Mouse (Mus musculus) intestine, embryonic 16.5 days (tissue): ENCODE data around the gene Slc48a1. TPM values are rescaled to one million over a fixed set of nuclear protein-coding genes. Genes with fewer than 3 reads are reported as not detected.

Experiments
- ATAC-seq: fragments of 200-750 bp; cut with Nextera tagmentation; 2 replicates; pipeline ENCODE4 v1.8.0; 2017; ENCODE audit warnings: moderate TSS enrichment, moderate library complexity
- H3K27ac ChIP-seq: fragments of 300-500 bp; sonication (generic); 2 replicates; pipeline ENCODE4 v1.5.1; 2014; ENCODE audit warnings: mild to moderate bottlenecking, low read length
- H3K27me3 ChIP-seq: fragments of 300-500 bp; sonication (generic); replicated peaks from 2 replicates; pipeline ENCODE4 v1.6.1; 2014; ENCODE audit warnings: low read length, control low read depth, mixed read lengths; ENCODE audit not compliant: control insufficient read depth, insufficient read depth
- H3K36me3 ChIP-seq: fragments of 300-500 bp; sonication (generic); 2 replicates; pipeline ENCODE4 v1.6.1; 2014; ENCODE audit warnings: low read length, control low read depth; ENCODE audit not compliant: control insufficient read depth, insufficient read depth
- H3K4me1 ChIP-seq: fragments of 300-500 bp; sonication (generic); 2 replicates; pipeline ENCODE4 v1.6.1; 2014; ENCODE audit warnings: low read length, control low read depth, mixed read lengths; ENCODE audit not compliant: control insufficient read depth, insufficient read depth
- H3K4me2 ChIP-seq: fragments of 300-500 bp; sonication (generic); 2 replicates; pipeline ENCODE4 v1.6.1; 2014; ENCODE audit warnings: low read depth, low read length, control low read depth
- H3K4me3 ChIP-seq: fragments of 300-500 bp; sonication (generic); 2 replicates; pipeline ENCODE4 v1.5.1; 2014; ENCODE audit warnings: mild to moderate bottlenecking, low read length
- H3K9ac ChIP-seq: fragments of 300-500 bp; sonication (generic); 2 replicates; pipeline ENCODE4 v1.6.1; 2014; ENCODE audit warnings: low read depth, low read length
- H3K9me3 ChIP-seq: fragments of 300-500 bp; sonication (generic); 2 replicates; pipeline ENCODE4 v1.6.1; 2016; ENCODE audit warnings: low read length, control low read depth; ENCODE audit not compliant: control insufficient read depth
- WGBS: fragments of 180-500 bp; shearing (Covaris S2); extraction: QIAGEN DNeasy Blood & Tissue Kit; methylation state at CpG from one replicate; pipeline ENCODE4 v1.1.7; 2014; 5-methylcytosine and 5-hydroxymethylcytosine counted together
- polyA plus RNA-seq: library from polyadenylated mRNA; unstranded; fragments of >200 nt; fragmentation: Nextera tagmentation; extraction: Ambion mirVana; gene quantifications from 2 replicates; pipeline ENCODE4 v1.2.1, GENCODE M21; 2015

The Slc48a1 gene
- polyA plus RNA-seq, 1 experiment from 2014 or later = 26.9 TPM

- no peak overlapping the region for H3K4me3 ChIP-seq
- H3K4me2 ChIP-seq = no peak overlapping the region
- peaks cover 7% of the 10 kb centered on the region for H3K4me1 ChIP-seq
- H3K9me3 ChIP-seq = no peaks in the 10 kb centered on the region
- H3K36me3 ChIP-seq = peaks cover 13% of the 10 kb centered on the region
- no peak overlapping the region for H3K9ac ChIP-seq
- H3K27ac ChIP-seq = no peak overlapping the region
- 88% methylated on average over 11 of the region's 11 CpGs for WGBS
- H3K27me3 ChIP-seq = no peaks in the 10 kb centered on the region
- ATAC-seq = no peak
Observed at GRCm38 (mm10) chr15:97791126-97791700, 12.9 kb downstream of the Slc48a1 start.

- Histone ChIP-seq H3K4me1 (peaks cover 5% of the 10 kb centered on the region), H3K36me3 (peaks cover 16% of the 10 kb centered on the region)
- WGBS = 90% methylated on average over 18 of the region's 18 CpGs
Observed at GRCm38 (mm10) chr15:97793386-97794153, 15.2 kb downstream of the Slc48a1 start.

GRCm38 (mm10) chr15:97794268-97794667, 15.9 kb downstream of the Slc48a1 start:
- Histone ChIP-seq H3K9me3 (no peaks in the 10 kb centered on the region), H3K4me2 (no peak overlapping the region), H3K4me3 (no peak overlapping the region), H3K27ac (no peak overlapping the region), H3K4me1 (no peaks in the 10 kb centered on the region), H3K36me3 (peaks cover 16% of the 10 kb centered on the region), H3K27me3 (no peaks in the 10 kb centered on the region), H3K9ac (no peak overlapping the region)
- 73% methylated on average over 5 of the region's 5 CpGs for WGBS
- no peak for ATAC-seq

More at GRCm38 (mm10) chr15:97793386-97794153, 15.2 kb downstream of the Slc48a1 start:
- H3K27ac ChIP-seq = no peak overlapping the region
- H3K9me3 ChIP-seq = no peaks in the 10 kb centered on the region
- H3K9ac ChIP-seq = no peak overlapping the region
- ATAC-seq = no peak
- H3K27me3 ChIP-seq = no peaks in the 10 kb centered on the region
- no peak overlapping the region for H3K4me3 ChIP-seq
- no peak overlapping the region for H3K4me2 ChIP-seq

- Histone ChIP-seq H3K4me1 (no peaks in the 10 kb centered on the region), H3K27ac (no peak overlapping the region), H3K9ac (no peak overlapping the region), H3K4me2 (no peak overlapping the region), H3K27me3 (no peaks in the 10 kb centered on the region), H3K36me3 (peaks cover 18% of the 10 kb centered on the region), H3K4me3 (no peak overlapping the region), H3K9me3 (no peaks in the 10 kb centered on the region)
- no peak for ATAC-seq
- 96% methylated on average over 10 of the region's 10 CpGs for WGBS
Observed at GRCm38 (mm10) chr15:97795559-97796235, 17.4 kb downstream of the Slc48a1 start.

GRCm38 (mm10) chr15:97796674-97797310, 18.5 kb downstream of the Slc48a1 start:
- Histone ChIP-seq H3K4me1 (no peaks in the 10 kb centered on the region), H3K4me2 (no peak overlapping the region), H3K27ac (no peak overlapping the region), H3K9me3 (no peaks in the 10 kb centered on the region), H3K36me3 (peaks cover 17% of the 10 kb centered on the region), H3K9ac (no peak overlapping the region), H3K4me3 (no peak overlapping the region), H3K27me3 (no peaks in the 10 kb centered on the region)
- no peak for ATAC-seq
- 95% methylated on average over 17 of the region's 17 CpGs for WGBS

GRCm38 (mm10) chr15:97798134-97798533, 19.8 kb downstream of the Slc48a1 start:
- WGBS = 64% methylated on average over 17 of the region's 17 CpGs
- H3K4me2 ChIP-seq = no peak overlapping the region
- no peaks in the 10 kb centered on the region for H3K9me3 ChIP-seq
- no peak overlapping the region for H3K27ac ChIP-seq
- no peak for ATAC-seq
- peaks cover 13% of the 10 kb centered on the region for H3K36me3 ChIP-seq
- no peak overlapping the region for H3K4me3 ChIP-seq
- no peak overlapping the region for H3K9ac ChIP-seq
- H3K4me1 ChIP-seq = no peaks in the 10 kb centered on the region
- no peaks in the 10 kb centered on the region for H3K27me3 ChIP-seq

- peaks cover 13% of the 10 kb centered on the region for H3K36me3 ChIP-seq
- H3K4me3 ChIP-seq = no peak overlapping the region
- no peak overlapping the region for H3K4me2 ChIP-seq
- 86% methylated on average over 11 of the region's 11 CpGs for WGBS
- H3K9ac ChIP-seq = no peak overlapping the region
- H3K27me3 ChIP-seq = no peaks in the 10 kb centered on the region
- no peak for ATAC-seq
- no peaks in the 10 kb centered on the region for H3K4me1 ChIP-seq
- H3K27ac ChIP-seq = no peak overlapping the region
- H3K9me3 ChIP-seq = no peaks in the 10 kb centered on the region
Observed at GRCm38 (mm10) chr15:97799446-97799845, 21.1 kb downstream of the Slc48a1 start.

- H3K4me3 ChIP-seq = no peak overlapping the region
- no peak overlapping the region for H3K9ac ChIP-seq
- H3K4me2 ChIP-seq = no peak overlapping the region
- H3K9me3 ChIP-seq = no peaks in the 10 kb centered on the region
- H3K4me1 ChIP-seq = no peaks in the 10 kb centered on the region
- ATAC-seq = no peak
- H3K27me3 ChIP-seq = no peaks in the 10 kb centered on the region
- peaks cover 12% of the 10 kb centered on the region for H3K36me3 ChIP-seq
- no peak overlapping the region for H3K27ac ChIP-seq
- WGBS = 84% methylated on average over 13 of the region's 13 CpGs
Observed at GRCm38 (mm10) chr15:97800853-97801252, 22.5 kb downstream of the Slc48a1 start.

- Histone ChIP-seq H3K4me1 (no peaks in the 10 kb centered on the region), H3K4me3 (no peak overlapping the region), H3K27ac (no peak overlapping the region), H3K27me3 (no peaks in the 10 kb centered on the region), H3K36me3 (peaks cover 14% of the 10 kb centered on the region), H3K9ac (no peak overlapping the region), H3K9me3 (no peaks in the 10 kb centered on the region), H3K4me2 (no peak overlapping the region)
- no peak for ATAC-seq
- WGBS = 88% methylated on average over 7 of the region's 7 CpGs
Observed at GRCm38 (mm10) chr15:97801811-97802210, 23.5 kb downstream of the Slc48a1 start.
